Mouse (Mus musculus) liver, adult 2 months (tissue): ENCODE measurements at regions not wholly inside any gene's neighbourhood (a gene's known extent, or its start where the extent isn't known, plus 50 kb on each side); places are given as distances from the start of the nearest gene placed in this dataset.

Experiments used
- CTCF ChIP-seq: fragments of 200-500 bp; IDR thresholded peaks from 2 replicates; pipeline ENCODE4 v1.5.1; 2011; ENCODE audit warnings: low read depth, low read length, control low read depth
- POLR2A ChIP-seq: fragments of 200-500 bp; IDR thresholded peaks from 2 replicates; pipeline ENCODE4 v1.6.1; 2011; ENCODE audit warnings: low read length, control low read depth; ENCODE audit not compliant: insufficient read depth; ENCODE audit errors: extremely low read depth

DNA sequence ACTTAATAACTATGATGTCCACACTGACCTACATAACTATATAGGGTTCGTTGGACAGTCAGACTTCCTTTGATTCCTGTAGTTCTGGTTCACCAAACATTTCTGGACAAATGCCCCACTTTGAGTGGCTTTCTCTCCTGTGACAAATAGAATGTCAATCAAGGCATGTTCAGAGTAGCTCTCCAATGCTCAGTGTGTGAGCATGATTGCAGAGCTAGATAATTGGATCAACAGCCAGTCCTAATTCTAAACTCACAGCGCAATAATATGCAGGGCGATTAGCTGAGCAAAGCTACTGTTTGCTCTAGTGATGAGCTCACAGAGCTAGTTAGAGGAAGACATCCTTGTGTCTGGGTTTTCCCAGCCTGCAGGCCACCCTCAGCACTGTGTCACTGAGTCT is 692.1 kb downstream of the Tmem132b start:
- TF ChIP-seq POLR2A (no peak), CTCF (no peak)
